Mouse (Mus musculus) cortical plate, adult 2 months (tissue): ENCODE measurements around the gene Arl4a.

Experiments used
- CTCF ChIP-seq: fragments of 200-500 bp; IDR thresholded peaks from 2 replicates; pipeline ENCODE4 v1.5.1; 2011; ENCODE audit warnings: mild to moderate bottlenecking, control low read depth, low read length; ENCODE audit not compliant: insufficient read depth; ENCODE audit errors: extremely low read depth
- POLR2A ChIP-seq: fragments of 200-500 bp; IDR thresholded peaks from 2 replicates; pipeline ENCODE4 v1.6.1; 2011; ENCODE audit warnings: mild to moderate bottlenecking, low read length, control low read depth; ENCODE audit not compliant: insufficient read depth; ENCODE audit errors: extremely low read depth

GRCm38 (mm10) chr12:40082453-40083238 is 44.8 kb upstream of the Arl4a start:
- no peak for TF ChIP-seq CTCF
- no peak for TF ChIP-seq POLR2A
